Mouse (Mus musculus) lung, embryonic 15.5 days (tissue): ENCODE data around the gene Plekhf1. TPM values are rescaled to one million over a fixed set of nuclear protein-coding genes. Genes with fewer than 3 reads are reported as not detected.

Experiments
- ATAC-seq: fragments of 200-750 bp; cut with Nextera tagmentation; 2 replicates; pipeline ENCODE4 v1.8.0; 2017; ENCODE audit warnings: moderate number of reproducible peaks, borderline replicate concordance; ENCODE audit not compliant: low FRiP score, low TSS enrichment; ENCODE audit errors: extremely low read depth
- H3K27ac ChIP-seq: fragments of 300-500 bp; sonication (generic); 2 replicates; pipeline ENCODE4 v1.5.1; 2015; ENCODE audit warnings: moderate library complexity, mild to moderate bottlenecking, inconsistent platforms
- H3K27me3 ChIP-seq: fragments of 300-500 bp; sonication (generic); 2 replicates; pipeline ENCODE4 v1.6.1; 2015; ENCODE audit warnings: inconsistent platforms
- H3K36me3 ChIP-seq: fragments of 300-500 bp; sonication (generic); 2 replicates; pipeline ENCODE4 v1.6.1; 2015; ENCODE audit warnings: inconsistent platforms
- H3K4me1 ChIP-seq: fragments of 300-500 bp; sonication (generic); 2 replicates; pipeline ENCODE4 v1.6.1; 2015; ENCODE audit warnings: inconsistent platforms
- H3K4me2 ChIP-seq: fragments of 300-500 bp; sonication (generic); 2 replicates; pipeline ENCODE4 v1.6.1; 2015; ENCODE audit warnings: inconsistent platforms, mild to moderate bottlenecking, moderate library complexity
- H3K4me3 ChIP-seq: fragments of 300-500 bp; sonication (generic); 2 replicates; pipeline ENCODE4 v1.5.1; 2015; ENCODE audit warnings: mild to moderate bottlenecking, inconsistent platforms
- H3K9ac ChIP-seq: fragments of 300-500 bp; sonication (generic); 2 replicates; pipeline ENCODE4 v1.6.1; 2015; ENCODE audit warnings: inconsistent platforms
- H3K9me3 ChIP-seq: fragments of 300-500 bp; sonication (generic); 2 replicates; pipeline ENCODE4 v1.6.1; 2016; ENCODE audit warnings: inconsistent platforms
- WGBS: fragments of 180-500 bp; shearing (Covaris S2); methylation state at CpG from one replicate; pipeline ENCODE4 v1.1.7; 2015; 5-methylcytosine and 5-hydroxymethylcytosine counted together
- polyA plus RNA-seq: library from polyadenylated mRNA; unstranded; fragments of >200 nt; fragmentation: Nextera tagmentation; extraction: Ambion mirVana; gene quantifications from 2 replicates; pipeline ENCODE4 v1.2.1, GENCODE M21; 2015

Plekhf1 gene
- polyA plus RNA-seq, 1 experiment from 2014 or later: 5.5 TPM

DNA sequence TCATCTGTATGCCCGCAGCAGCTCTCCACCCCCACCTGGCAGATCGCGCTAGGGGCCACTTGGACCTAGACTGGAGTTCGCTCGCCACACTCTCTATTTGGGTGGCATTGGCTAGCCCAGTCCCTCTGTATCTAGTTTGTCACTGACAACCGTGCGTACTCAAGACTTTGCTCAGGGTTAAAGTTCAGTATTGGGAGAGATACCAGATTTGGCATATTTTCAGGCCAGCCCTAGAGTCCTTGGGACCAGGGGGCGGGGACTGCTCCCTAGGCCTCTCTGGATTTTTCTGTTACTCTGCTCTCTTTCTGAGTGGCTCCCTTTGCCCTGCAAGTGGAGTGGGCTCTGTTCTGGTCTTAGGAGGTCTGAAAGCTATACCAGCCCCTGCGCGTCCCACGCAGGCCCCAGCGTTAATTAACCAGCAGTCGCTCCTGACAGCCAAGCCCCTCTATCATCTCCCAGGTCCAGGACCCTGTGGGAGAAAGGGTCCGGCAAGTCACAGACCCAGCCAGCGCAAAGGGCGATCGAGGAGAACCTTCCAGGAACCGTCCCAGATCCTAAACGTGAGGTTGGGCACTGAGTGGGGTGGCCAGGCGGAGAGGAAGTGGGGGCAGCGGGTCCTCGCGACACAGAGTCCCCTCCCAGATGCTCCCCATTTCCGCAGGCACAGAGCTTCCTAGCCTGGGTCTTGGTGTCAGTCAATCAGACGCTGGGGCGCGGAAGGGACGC lies 44.7 kb downstream of the Plekhf1 start, which contains the start of gene 1600014C10Rik:
1600014C10Rik (plus strand) TSS at position 256 of the 726 bp plus-strand sequence.
- Histone ChIP-seq H3K27me3 (no peaks in the 10 kb centered on the region), H3K36me3 (no peaks in the 10 kb centered on the region), H3K4me1 (peaks cover 14% of the 10 kb centered on the region), H3K9me3 (no peaks in the 10 kb centered on the region), H3K9ac (peak within 1 kb of the TSS; percentile 63), H3K27ac (peak within 1 kb of the TSS; percentile 86), H3K4me3 (peak within 1 kb of the TSS; percentile 68), H3K4me2 (peak within 1 kb of the TSS; percentile 79)
- WGBS: 4% methylated on average over 28 of the region's 28 CpGs
- ATAC-seq: peak; percentile 43

DNA sequence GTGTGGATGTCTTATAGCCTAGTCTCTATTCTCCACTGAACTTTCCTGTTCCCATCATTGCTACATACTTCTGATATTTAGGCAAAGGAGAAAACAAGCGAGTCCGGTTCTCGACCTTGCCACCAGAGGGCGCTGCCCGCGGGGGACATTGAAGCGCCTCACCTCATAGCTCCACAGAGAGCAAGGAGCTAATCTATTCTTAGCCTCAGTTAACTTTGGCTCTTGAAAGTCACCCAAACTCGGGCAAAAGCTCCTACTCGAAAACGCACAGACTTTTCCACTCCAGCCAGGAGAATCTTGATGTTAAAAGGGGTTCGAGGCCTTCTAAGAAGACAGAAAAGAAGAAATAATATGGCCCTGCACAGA lies 45.2 kb downstream of the Plekhf1 start:
- peak; percentile 39; the same call in 1 of the 2 replicates for ATAC-seq
- no peaks in the 10 kb centered on the region for H3K9me3 ChIP-seq

DNA sequence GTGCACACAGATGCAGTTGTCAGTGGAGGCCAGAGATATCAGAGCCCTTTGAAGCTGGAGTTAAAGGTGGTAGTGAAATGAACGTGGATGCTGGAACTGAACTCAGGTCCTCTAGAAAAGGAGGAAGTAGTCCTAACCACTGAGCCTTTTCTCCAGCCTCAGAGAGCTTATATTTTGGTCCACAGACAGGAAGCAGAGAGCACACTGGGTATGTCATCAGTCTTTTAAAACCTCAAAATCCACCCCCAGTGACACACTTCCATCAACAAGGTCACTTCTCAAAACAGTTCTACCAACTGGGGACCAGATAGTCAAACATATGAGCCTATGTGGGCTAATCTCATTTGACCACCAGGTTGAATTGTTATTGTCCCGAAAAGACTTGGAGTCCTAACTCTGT lies 46.5 kb downstream of the Plekhf1 start:
- Histone ChIP-seq H3K4me3 (no peak overlapping the region), H3K9me3 (no peaks in the 10 kb centered on the region), H3K4me2 (no peak overlapping the region), H3K4me1 (peaks cover 14% of the 10 kb centered on the region), H3K9ac (no peak overlapping the region), H3K36me3 (no peaks in the 10 kb centered on the region), H3K27ac (no peak overlapping the region), H3K27me3 (no peaks in the 10 kb centered on the region)
- no peak for ATAC-seq
- WGBS: 78% methylated on average over 2 of the region's 2 CpGs

More for the DNA sequence above, 45.2 kb downstream of the Plekhf1 start:
- peak overlapping the region; percentile 86 for H3K27ac ChIP-seq
- no peaks in the 10 kb centered on the region for H3K27me3 ChIP-seq
- WGBS: under 1% methylated on average over 11 of the region's 11 CpGs
- H3K9ac ChIP-seq: no peak overlapping the region
- peak overlapping the region; percentile 68 for H3K4me3 ChIP-seq
- H3K4me2 ChIP-seq: peak overlapping the region; percentile 79
- H3K36me3 ChIP-seq: no peaks in the 10 kb centered on the region
- H3K4me1 ChIP-seq: peaks cover 14% of the 10 kb centered on the region

DNA sequence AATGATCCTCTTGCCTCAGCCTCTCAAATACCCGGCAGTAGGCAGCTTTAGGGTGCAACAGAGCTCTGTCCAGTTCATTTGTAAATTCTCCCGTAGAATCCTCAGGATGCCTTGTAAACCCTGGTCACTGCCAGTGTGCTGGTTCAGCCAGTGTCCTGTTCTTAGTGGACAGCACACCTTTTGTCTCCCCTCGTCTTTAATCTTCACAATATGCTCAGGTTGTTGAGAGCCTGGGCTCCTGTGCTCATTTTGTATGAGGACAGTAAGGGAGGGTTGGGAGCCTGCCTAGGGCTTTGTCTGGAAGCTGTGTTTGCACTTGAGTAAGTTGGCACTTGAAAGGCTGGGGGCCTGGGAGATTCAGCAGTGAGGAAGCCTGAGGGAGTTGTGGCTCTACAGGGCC lies 47.9 kb downstream of the Plekhf1 start:
- 54% methylated on average over 3 of the region's 3 CpGs for WGBS
- ATAC-seq: no peak
- no peaks in the 10 kb centered on the region for H3K9me3 ChIP-seq
- no peaks in the 10 kb centered on the region for H3K36me3 ChIP-seq
- no peak overlapping the region for H3K4me3 ChIP-seq
- H3K27ac ChIP-seq: no peak overlapping the region
- H3K4me2 ChIP-seq: no peak overlapping the region
- peaks cover 14% of the 10 kb centered on the region for H3K4me1 ChIP-seq
- H3K9ac ChIP-seq: no peak overlapping the region
- no peaks in the 10 kb centered on the region; the same call in 1 of the 2 replicates for H3K27me3 ChIP-seq

DNA sequence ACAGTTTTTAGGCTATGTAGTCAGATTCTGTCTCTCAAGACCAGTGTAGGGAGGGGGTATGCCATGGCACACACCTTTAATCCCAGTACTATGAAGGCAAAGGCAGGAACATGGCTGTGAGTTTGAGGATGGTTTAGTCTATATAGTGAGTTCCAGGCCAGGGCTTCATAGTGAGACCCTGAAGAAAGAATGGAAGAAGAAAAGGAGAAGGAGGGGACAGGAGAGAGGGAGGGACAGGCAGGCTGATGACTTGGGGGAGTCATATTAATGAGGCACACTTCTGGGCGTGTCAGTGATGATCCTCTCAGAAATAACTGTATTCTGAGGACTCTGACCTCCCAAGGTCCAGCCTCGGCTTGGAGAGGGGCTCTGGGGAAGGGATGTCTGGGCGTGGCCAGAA lies 51.8 kb downstream of the Plekhf1 start:
- Histone ChIP-seq H3K4me2 (no peak overlapping the region), H3K4me1 (peaks cover 7% of the 10 kb centered on the region; the same call in 1 of the 2 replicates), H3K27ac (no peak overlapping the region), H3K4me3 (no peak overlapping the region), H3K9ac (no peak overlapping the region), H3K36me3 (no peaks in the 10 kb centered on the region), H3K9me3 (no peaks in the 10 kb centered on the region), H3K27me3 (peaks cover 13% of the 10 kb centered on the region)
- 64% methylated on average over 3 of the region's 3 CpGs for WGBS
- no peak for ATAC-seq

DNA sequence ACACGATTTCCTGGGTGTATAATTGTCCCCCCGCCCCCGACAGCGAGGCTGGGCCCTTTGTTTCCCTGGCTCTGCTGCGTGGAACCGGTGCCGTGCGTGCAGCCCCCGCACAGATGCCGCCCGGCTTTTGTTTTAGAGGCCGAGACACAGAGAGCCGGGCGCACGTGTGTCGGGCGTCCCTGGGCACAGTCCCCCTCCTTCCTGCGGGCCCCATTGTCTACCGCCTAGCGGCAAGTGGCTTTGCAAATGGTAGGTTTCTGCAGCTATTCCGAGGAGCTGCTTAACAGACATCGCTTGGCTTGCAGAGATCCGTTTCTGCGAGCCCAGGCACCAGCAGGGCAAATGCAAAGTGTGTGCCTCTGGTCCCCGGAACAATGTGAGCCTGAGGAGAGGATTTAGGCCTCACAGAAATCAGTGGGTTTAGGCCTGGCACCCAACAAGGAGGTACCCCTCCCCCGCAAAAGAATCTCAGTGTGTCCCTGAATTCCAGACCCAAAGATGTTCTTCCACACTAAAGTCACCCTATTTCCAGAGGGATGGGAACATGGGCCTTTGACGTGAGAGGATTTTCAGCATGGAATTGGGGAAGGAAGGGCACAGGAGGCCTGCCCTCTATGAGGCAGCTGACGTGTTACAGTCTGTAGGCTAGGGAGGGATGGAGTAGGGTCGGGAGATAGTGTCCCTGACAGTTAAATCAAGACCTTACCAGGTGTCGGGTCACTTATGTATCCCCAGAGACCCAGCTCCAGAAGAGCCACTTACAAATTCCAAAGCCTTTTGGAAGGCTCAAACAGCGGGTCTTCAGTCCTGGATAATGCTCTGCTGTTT lies 53.3 kb downstream of the Plekhf1 start:
- Histone ChIP-seq H3K27me3 (peaks cover 13% of the 10 kb centered on the region), H3K27ac (no peak overlapping the region), H3K4me2 (peak overlapping the region; percentile 73), H3K4me3 (peak overlapping the region; percentile 33), H3K36me3 (no peaks in the 10 kb centered on the region), H3K9me3 (no peaks in the 10 kb centered on the region), H3K4me1 (peaks cover 7% of the 10 kb centered on the region; the same call in 1 of the 2 replicates), H3K9ac (peak overlapping the region; percentile 33; the same call in 1 of the 2 replicates)
- 0 out of 2 replicates have a peak, but pooled peaks have one; percentile 44 for ATAC-seq
- WGBS: 13% methylated on average over 31 of the region's 31 CpGs

DNA sequence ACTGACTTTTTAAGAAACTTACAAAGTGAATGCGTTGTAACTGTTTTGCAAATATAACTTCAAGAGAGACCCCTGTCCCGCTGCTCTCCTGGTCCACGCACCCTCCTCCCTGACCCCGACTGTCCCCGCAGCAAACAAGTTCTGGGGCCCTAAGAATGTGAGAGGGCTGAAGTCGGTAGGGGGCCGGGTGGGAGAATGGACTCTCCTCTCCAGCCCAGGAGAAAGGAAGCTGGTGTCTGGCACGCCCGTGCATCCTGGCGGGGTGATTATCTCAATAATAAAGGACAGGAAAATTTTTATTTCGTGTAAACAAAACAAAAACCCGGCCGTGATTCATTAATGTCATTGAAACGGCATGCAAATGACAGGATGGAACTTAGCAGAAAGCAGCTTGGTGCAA lies 53.9 kb downstream of the Plekhf1 start:
- H3K4me1 ChIP-seq: peaks cover 7% of the 10 kb centered on the region; the same call in 1 of the 2 replicates
- 14% methylated on average over 14 of the region's 14 CpGs for WGBS

DNA sequence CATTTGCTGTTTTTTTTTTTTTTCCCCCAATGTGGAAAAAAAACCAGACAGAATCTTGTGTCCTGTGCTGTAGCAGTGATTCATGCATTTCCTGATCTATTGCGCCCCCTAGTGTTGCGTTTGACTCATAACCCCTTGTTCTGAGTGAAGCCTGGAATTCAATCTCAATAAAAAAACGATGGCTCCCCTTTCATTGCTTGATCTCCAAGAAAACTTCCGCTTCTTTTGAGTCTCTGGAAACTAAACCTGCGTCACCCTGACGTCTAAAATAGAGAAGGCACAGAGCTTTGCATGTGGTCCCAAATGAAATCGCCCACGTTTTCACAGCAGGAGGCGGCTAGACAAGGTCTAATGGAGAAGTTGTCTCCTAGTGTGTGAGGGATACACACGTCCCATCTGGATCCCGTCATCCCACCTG lies 60.1 kb downstream of the Plekhf1 start:
- no peaks in the 10 kb centered on the region for H3K27me3 ChIP-seq
- H3K4me2 ChIP-seq: peak overlapping the region; percentile 54
- no peak overlapping the region for H3K4me3 ChIP-seq
- no peak for ATAC-seq
- no peaks in the 10 kb centered on the region for H3K36me3 ChIP-seq
- 14% methylated on average over 11 of the region's 11 CpGs for WGBS
- H3K9me3 ChIP-seq: no peaks in the 10 kb centered on the region
- H3K4me1 ChIP-seq: peaks cover 8% of the 10 kb centered on the region
- no peak overlapping the region for H3K9ac ChIP-seq
- H3K27ac ChIP-seq: no peak overlapping the region

More for the DNA sequence above, 53.9 kb downstream of the Plekhf1 start:
- Histone ChIP-seq H3K4me2 (peak overlapping the region; percentile 73), H3K9ac (peak overlapping the region; percentile 33; the same call in 1 of the 2 replicates), H3K36me3 (no peaks in the 10 kb centered on the region), H3K4me3 (peak overlapping the region; percentile 33), H3K27me3 (peaks cover 13% of the 10 kb centered on the region), H3K9me3 (no peaks in the 10 kb centered on the region), H3K27ac (no peak overlapping the region)
- no peak for ATAC-seq

Other genes with a start within 250 kb of the Plekhf1 start
- gene Uri1, start 204.5 kb downstream of the Plekhf1 start, polyA plus RNA-seq: 55.8 and 58.8 TPM in 2 replicates
- gene Ccne1, start 120.5 kb downstream of the Plekhf1 start, polyA plus RNA-seq: 57.6 and 59.4 TPM in 2 replicates
- gene 1600014C10Rik, start 44.8 kb downstream of the Plekhf1 start, polyA plus RNA-seq: 16.0 and 19.0 TPM in 2 replicates
- gene Pop4, start 43.4 kb upstream of the Plekhf1 start, polyA plus RNA-seq: 57.5 and 59.5 TPM in 2 replicates